Mouse (Mus musculus) limb, embryonic 15.5 days (tissue): ENCODE results near the gene Vps52. TPM values are rescaled to one million over a fixed set of nuclear protein-coding genes. Genes with fewer than 3 reads are reported as not detected.
A peak's percentile ranks its signal among the peaks of the same experiment; 100 is the strongest.

Experiments used
- ATAC-seq: fragments of 200-750 bp; cut with Nextera tagmentation; 2 replicates; pipeline ENCODE4 v1.8.0; 2017; ENCODE audit warnings: low read depth, moderate TSS enrichment; ENCODE audit not compliant: insufficient number of reproducible peaks, low FRiP score, low TSS enrichment
- H3K27ac ChIP-seq: fragments of 300-500 bp; sonication (generic); 2 replicates; pipeline ENCODE4 v1.5.1; 2015; ENCODE audit warnings: moderate library complexity, mild to moderate bottlenecking, inconsistent platforms
- H3K27me3 ChIP-seq: fragments of 300-500 bp; sonication (generic); 2 replicates; pipeline ENCODE4 v1.6.1; 2015; ENCODE audit warnings: inconsistent platforms
- H3K36me3 ChIP-seq: fragments of 300-500 bp; sonication (generic); 2 replicates; pipeline ENCODE4 v1.6.1; 2015; ENCODE audit warnings: inconsistent platforms
- H3K4me1 ChIP-seq: fragments of 300-500 bp; sonication (generic); 2 replicates; pipeline ENCODE4 v1.6.1; 2015; ENCODE audit warnings: inconsistent platforms
- H3K4me2 ChIP-seq: fragments of 300-500 bp; sonication (generic); 2 replicates; pipeline ENCODE4 v1.6.1; 2015; ENCODE audit warnings: mild to moderate bottlenecking, inconsistent platforms
- H3K4me3 ChIP-seq: fragments of 300-500 bp; sonication (generic); 2 replicates; pipeline ENCODE4 v1.5.1; 2015; ENCODE audit warnings: mild to moderate bottlenecking, inconsistent platforms
- H3K9ac ChIP-seq: fragments of 300-500 bp; sonication (generic); 2 replicates; pipeline ENCODE4 v1.6.1; 2015; ENCODE audit warnings: inconsistent platforms
- H3K9me3 ChIP-seq: fragments of 300-500 bp; sonication (generic); 2 replicates; pipeline ENCODE4 v1.6.1; 2016; ENCODE audit warnings: inconsistent platforms
- WGBS: fragments of 180-500 bp; shearing (Covaris S2); methylation state at CpG from one replicate; pipeline ENCODE4 v1.1.7; 2015; 5-methylcytosine and 5-hydroxymethylcytosine counted together
- polyA plus RNA-seq: library from polyadenylated mRNA; unstranded; fragments of >200 nt; fragmentation: Nextera tagmentation; extraction: Ambion mirVana; gene quantifications from 2 replicates; pipeline ENCODE4 v1.2.1, GENCODE M21; 2015

Gene Vps52
- polyA plus RNA-seq, 1 experiment from 2014 or later = 46.5 TPM

- H3K9ac ChIP-seq = peak within 1 kb of the TSS; percentile 33; the same call in 1 of the 2 replicates
- H3K4me1 ChIP-seq = peaks cover 71% of the 10 kb centered on the region
- peak within 1 kb of the TSS; percentile 53 for H3K4me3 ChIP-seq
- no peaks in the 10 kb centered on the region for H3K9me3 ChIP-seq
- peak within 1 kb of the TSS; percentile 67 for H3K4me2 ChIP-seq
- no peaks in the 10 kb centered on the region for H3K27me3 ChIP-seq
- under 1% methylated on average over 29 of the region's 34 CpGs for WGBS
- H3K27ac ChIP-seq = peak within 1 kb of the TSS; percentile 88
- peaks cover 48% of the 10 kb centered on the region for H3K36me3 ChIP-seq
- ATAC-seq = peak; percentile 93
These were observed 39.9 kb upstream of the Vps52 start, which contains the start of the genes Tapbp and Zbtb22 for GRCm38 (mm10) chr17:33915671-33916250. Gene Tapbp, plus strand, starts transcription at chr17:33915899. Gene Zbtb22, plus strand, starts transcription at chr17:33915904.

- H3K9me3 ChIP-seq = no peaks in the 10 kb centered on the region
- ATAC-seq = peak; percentile 16
- peaks cover 72% of the 10 kb centered on the region for H3K4me1 ChIP-seq
- peaks cover 45% of the 10 kb centered on the region for H3K36me3 ChIP-seq
- H3K4me2 ChIP-seq = peak overlapping the region; percentile 67
- 3% methylated on average over 16 of the region's 20 CpGs for WGBS
- H3K27me3 ChIP-seq = no peaks in the 10 kb centered on the region
- H3K4me3 ChIP-seq = peak overlapping the region; percentile 53
- H3K27ac ChIP-seq = peak overlapping the region; percentile 88
- peak overlapping the region; percentile 33; the same call in 1 of the 2 replicates for H3K9ac ChIP-seq
These were observed 39.3 kb upstream of the Vps52 start for GRCm38 (mm10) chr17:33916294-33916693.

GRCm38 (mm10) chr17:33916847-33917655, 38.6 kb upstream of the Vps52 start:
- 73% methylated on average over 31 of the region's 31 CpGs for WGBS

GRCm38 (mm10) chr17:33917656-33918292, 37.8 kb upstream of the Vps52 start:
- Histone ChIP-seq H3K27ac (no peak overlapping the region), H3K27me3 (no peaks in the 10 kb centered on the region), H3K4me2 (no peak overlapping the region), H3K36me3 (peaks cover 32% of the 10 kb centered on the region), H3K4me3 (no peak overlapping the region), H3K9ac (no peak overlapping the region), H3K9me3 (no peaks in the 10 kb centered on the region), H3K4me1 (peaks cover 62% of the 10 kb centered on the region)
- ATAC-seq = no peak
- WGBS = 82% methylated on average over 18 of the region's 18 CpGs

More at GRCm38 (mm10) chr17:33916847-33917655, 38.6 kb upstream of the Vps52 start:
- no peaks in the 10 kb centered on the region for H3K27me3 ChIP-seq
- H3K4me3 ChIP-seq = peak overlapping the region; percentile 53
- no peak overlapping the region for H3K9ac ChIP-seq
- H3K4me2 ChIP-seq = peak overlapping the region; percentile 67
- H3K27ac ChIP-seq = no peak overlapping the region; the same call in 1 of the 2 replicates
- peaks cover 65% of the 10 kb centered on the region for H3K4me1 ChIP-seq
- ATAC-seq = no peak
- peaks cover 38% of the 10 kb centered on the region for H3K36me3 ChIP-seq
- H3K9me3 ChIP-seq = no peaks in the 10 kb centered on the region

- Histone ChIP-seq H3K36me3 (peaks cover 26% of the 10 kb centered on the region), H3K9ac (peak overlapping the region; percentile 54; the same call in 1 of the 2 replicates), H3K4me1 (peaks cover 61% of the 10 kb centered on the region), H3K27ac (peak overlapping the region; percentile 78), H3K9me3 (no peaks in the 10 kb centered on the region), H3K27me3 (no peaks in the 10 kb centered on the region), H3K4me3 (peak overlapping the region; percentile 56), H3K4me2 (peak overlapping the region; percentile 88)
- 52% methylated on average over 37 of the region's 37 CpGs for WGBS
- ATAC-seq = no peak
These were observed 37.1 kb upstream of the Vps52 start for GRCm38 (mm10) chr17:33918293-33919203.

- no peak for ATAC-seq
- H3K36me3 ChIP-seq = peaks cover 18% of the 10 kb centered on the region; the same call in 1 of the 2 replicates
- peak overlapping the region; percentile 56 for H3K4me3 ChIP-seq
- H3K9ac ChIP-seq = peak overlapping the region; percentile 54
- H3K9me3 ChIP-seq = no peaks in the 10 kb centered on the region
- H3K4me2 ChIP-seq = peak overlapping the region; percentile 88
- peak overlapping the region; percentile 78 for H3K27ac ChIP-seq
- WGBS = under 1% methylated on average over 52 of the region's 52 CpGs
- no peaks in the 10 kb centered on the region for H3K27me3 ChIP-seq
- H3K4me1 ChIP-seq = peaks cover 56% of the 10 kb centered on the region
These were observed 36.0 kb upstream of the Vps52 start for GRCm38 (mm10) chr17:33919351-33920281.

- Histone ChIP-seq H3K4me2 (peak overlapping the region; percentile 88), H3K27ac (peak overlapping the region; percentile 78), H3K27me3 (no peaks in the 10 kb centered on the region), H3K36me3 (peaks cover 18% of the 10 kb centered on the region), H3K4me3 (peak overlapping the region; percentile 56), H3K9ac (peak overlapping the region; percentile 54), H3K9me3 (no peaks in the 10 kb centered on the region), H3K4me1 (peaks cover 51% of the 10 kb centered on the region)
- WGBS = under 1% methylated on average over 36 of the region's 36 CpGs
- no peak for ATAC-seq
These were observed 35.1 kb upstream of the Vps52 start for GRCm38 (mm10) chr17:33920282-33921097.

- WGBS = 84% methylated on average over 7 of the region's 7 CpGs
- H3K9me3 ChIP-seq = no peaks in the 10 kb centered on the region
These were observed 34.3 kb upstream of the Vps52 start for GRCm38 (mm10) chr17:33921361-33921760.

GRCm38 (mm10) chr17:33924577-33925283, 30.9 kb upstream of the Vps52 start:
- 89% methylated on average over 10 of the region's 10 CpGs for WGBS
- Histone ChIP-seq H3K9ac (no peak overlapping the region), H3K4me2 (no peak overlapping the region)

More at GRCm38 (mm10) chr17:33921361-33921760, 34.3 kb upstream of the Vps52 start:
- Histone ChIP-seq H3K27ac (no peak overlapping the region), H3K4me3 (peak overlapping the region; percentile 56; the same call in 1 of the 2 replicates), H3K4me1 (peaks cover 48% of the 10 kb centered on the region), H3K9ac (no peak overlapping the region), H3K36me3 (peaks cover 24% of the 10 kb centered on the region), H3K27me3 (no peaks in the 10 kb centered on the region), H3K4me2 (no peak overlapping the region)
- no peak for ATAC-seq

More at GRCm38 (mm10) chr17:33924577-33925283, 30.9 kb upstream of the Vps52 start:
- Histone ChIP-seq H3K36me3 (peaks cover 22% of the 10 kb centered on the region), H3K4me1 (peaks cover 28% of the 10 kb centered on the region), H3K4me3 (no peak overlapping the region), H3K9me3 (no peaks in the 10 kb centered on the region), H3K27me3 (no peaks in the 10 kb centered on the region), H3K27ac (no peak overlapping the region)
- no peak for ATAC-seq
